Mouse (Mus musculus): Measurements from ENCODE around the gene Fam90a1a. TPM values are rescaled to one million over a fixed set of nuclear protein-coding genes. Genes with fewer than 3 reads are reported as not detected.
"Not testable (repeated sequence)": the region's sequence is repeated elsewhere in the genome, so short reads cannot be mapped to it uniquely, and the experiment has no call there.

Fam90a1a gene
- polyA plus RNA-seq (2015; fragmentation: Nextera tagmentation; extraction: Ambion mirVana): 0.07 TPM in 1 of 2 replicates, not detected in the other

GRCm38 (mm10) chr8:21958414-21958813 is at the start of gene Fam90a1a:
Fam90a1a (plus strand) TSS chr8:21958714.
- DNase-seq (ENCODE audit: low spot score): no peak

GRCm38 (mm10) chr8:21911931-21912330 is 46.6 kb upstream of the Fam90a1a start:
- no peak for DNase-seq (ENCODE audit: low spot score)

GRCm38 (mm10) chr8:21912554-21912953 is 46.0 kb upstream of the Fam90a1a start:
- no peak for DNase-seq (ENCODE audit: low spot score)

GRCm38 (mm10) chr8:21915625-21916024 is 42.9 kb upstream of the Fam90a1a start:
- no peak for DNase-seq (ENCODE audit: low spot score)

GRCm38 (mm10) chr8:21930754-21931153 is 27.8 kb upstream of the Fam90a1a start:
- not testable (repeated sequence) for DNase-seq (ENCODE audit: low spot score)

GRCm38 (mm10) chr8:21932610-21933009 is 25.9 kb upstream of the Fam90a1a start, which contains the start of gene Defb15:
Defb15 (minus strand) TSS chr8:21932710.
- no peak for DNase-seq (ENCODE audit: low spot score)

GRCm38 (mm10) chr8:21938052-21938451 is 20.5 kb upstream of the Fam90a1a start, which contains the start of gene Defb35:
Defb35 (plus strand) TSS chr8:21938352.
- not testable (repeated sequence) for DNase-seq (ENCODE audit: low spot score)

- no peak for DNase-seq (ENCODE audit: low spot score)
Observed at GRCm38 (mm10) chr8:21946462-21946861, 12.1 kb upstream of the Fam90a1a start, which contains the start of gene Defb13. Defb13 (plus strand) TSS chr8:21946762.

- no peak for DNase-seq (ENCODE audit: low spot score)
Observed at GRCm38 (mm10) chr8:21947311-21948017, 11.1 kb upstream of the Fam90a1a start.

GRCm38 (mm10) chr8:21955321-21955720 is 3.2 kb upstream of the Fam90a1a start:
- DNase-seq (ENCODE audit: low spot score): peak; percentile 10

- no peak for DNase-seq (ENCODE audit: low spot score)
Observed at GRCm38 (mm10) chr8:21956336-21956735, 2.2 kb upstream of the Fam90a1a start.

- DNase-seq (ENCODE audit: low spot score): no peak
Observed at GRCm38 (mm10) chr8:21966646-21967045, 8.1 kb downstream of the Fam90a1a start.

- no peak for DNase-seq (ENCODE audit: low spot score)
Observed at GRCm38 (mm10) chr8:21969475-21969874, 11.0 kb downstream of the Fam90a1a start, which contains the start of gene Ccdc70. Ccdc70 (plus strand) TSS chr8:21969775.

GRCm38 (mm10) chr8:21978193-21978592 is 19.7 kb downstream of the Fam90a1a start:
- DNase-seq (ENCODE audit: low spot score): no peak

GRCm38 (mm10) chr8:21981664-21982337 is 23.3 kb downstream of the Fam90a1a start:
- DNase-seq (ENCODE audit: low spot score): no peak

GRCm38 (mm10) chr8:21992184-21992583 is 33.7 kb downstream of the Fam90a1a start:
- peak; percentile 7 for DNase-seq (ENCODE audit: low spot score)

GRCm38 (mm10) chr8:21995181-21995580 is 36.7 kb downstream of the Fam90a1a start:
- no peak for DNase-seq (ENCODE audit: low spot score)

GRCm38 (mm10) chr8:22004750-22005522 is 46.4 kb downstream of the Fam90a1a start:
- no peak for DNase-seq (ENCODE audit: low spot score)

- DNase-seq (ENCODE audit: low spot score): no peak
Observed at GRCm38 (mm10) chr8:22006423-22006822, 47.9 kb downstream of the Fam90a1a start.

GRCm38 (mm10) chr8:22009403-22009802 is 50.9 kb downstream of the Fam90a1a start:
- DNase-seq (ENCODE audit: low spot score): no peak

GRCm38 (mm10) chr8:22013034-22013707 is 54.7 kb downstream of the Fam90a1a start:
- DNase-seq (ENCODE audit: low spot score): no peak

Data from thymus, postnatal 0 days (tissue).